Mouse (Mus musculus) ovary, postnatal 36 days (tissue): ENCODE data around the gene Aunip.
A peak's percentile ranks its signal among the peaks of the same experiment; 100 is the strongest.

ENCODE experiments used
- DNase-seq: peaks from one replicate; pipeline ENCODE4 v3.0.0; 2022; ENCODE audit warnings: low spot score, mixed read lengths

The Aunip gene

DNA sequence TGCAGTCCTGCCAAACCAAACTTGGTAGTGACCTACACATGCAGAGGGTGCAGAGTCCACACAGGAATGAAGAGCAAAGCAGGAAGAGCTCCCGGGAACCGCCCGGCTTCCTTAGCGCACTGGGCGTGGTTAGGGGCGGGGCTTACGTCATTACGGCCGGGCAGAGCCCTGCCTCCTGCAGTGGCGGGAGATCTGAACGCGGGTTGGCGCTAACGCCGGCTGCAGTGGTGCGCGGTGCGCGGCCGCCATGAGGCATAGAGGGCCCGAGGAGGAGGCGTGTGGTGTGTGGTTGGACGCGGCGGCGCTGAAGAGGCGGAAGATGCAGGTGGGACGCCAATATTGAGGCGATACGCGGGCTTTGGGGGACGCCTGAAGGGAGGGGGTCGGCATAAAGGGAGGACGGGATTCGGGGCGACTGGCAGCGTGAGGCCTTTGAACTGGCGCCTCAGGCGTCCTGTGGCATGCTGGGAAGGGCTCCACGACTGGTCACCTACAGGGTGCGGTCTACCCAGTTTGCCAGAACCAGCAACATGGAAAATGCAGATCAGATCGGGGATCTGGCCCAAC, at the start of gene Aunip:
Aunip (plus strand) TSS at position 155 of the 567 bp plus-strand sequence.
- DNase-seq: peak; percentile 90

DNA sequence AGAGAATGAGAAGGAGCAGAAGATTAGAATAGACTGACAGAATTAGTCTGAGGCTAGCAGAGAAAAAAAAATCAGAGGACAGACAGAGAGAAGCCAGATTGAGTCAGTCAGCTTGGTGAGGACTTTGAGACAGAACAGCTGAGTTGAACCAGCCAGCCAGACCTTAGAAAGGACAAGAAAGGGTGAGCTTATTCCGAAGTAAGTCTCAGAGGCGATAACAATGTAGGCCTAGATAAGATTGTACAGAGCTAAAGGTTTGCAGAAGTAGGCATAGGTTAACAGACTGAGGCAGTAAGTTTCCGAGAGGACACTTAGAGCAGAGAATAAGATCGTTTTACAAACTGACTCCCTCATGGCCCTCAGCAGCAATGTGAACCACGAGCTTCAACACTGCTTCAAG, 49.5 kb upstream of the Aunip start:
- DNase-seq: no peak

- no peak for DNase-seq
Observed at GRCm38 (mm10) chr4:134465789-134466188, 45.0 kb upstream of the Aunip start.

- DNase-seq: no peak
Observed at GRCm38 (mm10) chr4:134466381-134467262, 44.2 kb upstream of the Aunip start.

DNA sequence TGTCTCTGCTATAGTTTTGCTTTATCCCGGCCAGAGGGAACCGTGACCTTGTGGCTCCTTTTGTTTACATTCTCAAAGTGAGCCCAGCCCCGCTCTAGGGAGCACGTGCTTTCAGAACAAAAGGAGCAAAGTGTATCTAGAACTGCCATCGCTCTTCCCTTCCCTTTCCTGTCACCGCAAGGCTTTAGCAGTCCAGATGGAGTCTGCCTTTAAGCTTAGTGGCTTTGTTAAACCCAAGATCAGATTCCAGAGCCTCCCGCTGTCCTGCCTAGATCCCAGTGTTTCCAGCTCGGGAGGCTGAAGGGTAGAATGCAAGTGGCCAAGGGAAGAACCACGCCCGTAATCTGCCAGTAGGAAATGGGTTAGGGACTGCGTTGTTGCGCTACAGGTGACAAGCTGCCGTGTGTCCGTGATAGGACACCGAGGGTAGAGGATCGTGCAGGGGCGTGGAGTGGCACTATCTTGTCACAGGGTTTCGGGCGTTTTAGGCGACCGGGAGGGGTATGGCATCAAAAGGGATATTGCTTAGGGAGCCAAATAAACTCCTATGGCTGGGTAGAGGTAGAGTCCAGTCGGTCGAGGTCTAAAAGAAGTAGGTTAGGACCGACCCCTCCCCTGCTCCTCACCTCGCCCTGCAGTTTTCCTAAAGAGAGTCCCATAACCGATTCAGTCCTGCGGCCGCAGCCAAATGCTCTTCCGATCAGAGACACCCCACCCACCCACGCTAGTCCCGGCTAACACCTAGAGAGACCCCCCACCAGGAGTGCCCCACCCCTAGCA, 43.2 kb upstream of the Aunip start:
- DNase-seq: peak; percentile 42

DNA sequence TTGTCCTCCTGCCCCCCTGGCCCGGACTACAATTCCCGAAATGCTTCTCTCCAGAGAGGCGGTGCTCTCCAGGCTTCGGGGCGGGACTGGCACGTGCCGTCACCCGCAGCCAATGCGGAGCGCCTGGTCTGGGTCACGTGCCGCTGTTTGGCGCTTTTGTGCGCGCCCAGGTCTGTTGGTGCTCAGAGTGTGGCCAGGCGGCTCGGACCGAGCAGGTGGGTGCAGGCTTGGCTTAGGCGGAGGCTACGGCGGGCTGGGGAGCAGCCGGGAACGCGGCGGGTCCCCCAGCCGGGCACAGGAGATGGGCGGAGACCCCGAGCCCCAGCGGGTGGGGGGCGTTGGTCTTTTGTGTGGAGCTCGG, 42.6 kb upstream of the Aunip start, which contains the start of gene Stmn1:
Stmn1 (plus strand) TSS at position 106 of the 361 bp plus-strand sequence.
- DNase-seq: peak; percentile 95

DNA sequence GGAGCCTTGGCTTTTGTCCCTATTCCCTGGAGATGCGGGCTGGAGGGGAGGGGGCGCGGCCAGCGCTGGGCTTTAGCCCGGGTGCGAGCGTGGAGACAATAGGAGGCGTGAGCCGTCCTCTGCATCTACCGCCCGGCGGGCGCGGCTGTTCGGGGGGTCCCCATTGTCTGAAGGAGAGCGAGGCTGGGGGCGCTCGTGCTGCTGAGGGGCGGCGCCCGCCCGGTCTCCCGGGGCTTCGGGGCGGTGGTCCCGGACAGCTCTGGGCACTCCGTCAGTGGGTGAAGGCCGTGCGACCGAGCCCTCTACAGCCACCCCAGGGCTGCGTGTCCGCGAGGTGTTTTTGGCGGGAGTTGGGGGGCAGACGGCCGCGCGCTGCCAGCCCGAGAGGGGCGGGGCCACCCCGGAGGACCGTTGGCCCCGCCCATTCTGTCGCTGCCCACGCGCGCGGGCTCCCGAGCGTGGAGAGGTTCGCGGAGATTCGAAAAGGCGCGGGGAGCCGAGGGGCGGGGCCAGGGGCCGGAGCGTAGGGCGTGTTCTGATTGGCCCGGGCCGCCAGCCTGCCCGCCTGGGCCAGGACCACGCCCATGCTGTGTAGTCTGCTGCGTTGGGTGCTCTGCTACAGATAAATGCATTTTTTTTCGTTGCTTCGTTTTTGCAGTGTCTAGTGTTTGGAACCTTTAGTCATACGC, 42.1 kb upstream of the Aunip start:
- peak; percentile 95 for DNase-seq

- DNase-seq: no peak
Observed at GRCm38 (mm10) chr4:134469341-134469796, 41.4 kb upstream of the Aunip start.

GRCm38 (mm10) chr4:134469985-134470384, 40.8 kb upstream of the Aunip start:
- DNase-seq: no peak

DNA sequence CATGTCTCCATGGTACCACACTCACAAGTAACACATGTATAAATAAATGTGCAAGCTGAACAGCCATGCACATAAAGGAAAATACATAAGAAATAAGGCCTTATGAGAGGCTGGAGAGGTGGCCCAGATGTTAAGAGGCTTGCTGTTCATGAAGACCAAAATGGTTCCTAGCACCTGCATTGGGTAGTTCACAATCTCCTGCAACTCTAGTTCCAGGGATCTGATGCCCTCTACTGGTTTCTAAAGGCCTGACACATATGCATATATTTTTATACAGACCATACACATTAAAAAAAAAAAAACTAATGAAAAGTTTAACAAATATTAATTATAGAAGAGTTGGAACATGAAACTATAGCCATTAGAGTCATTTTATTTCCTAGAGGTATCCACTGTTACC, 39.3 kb upstream of the Aunip start:
- no peak for DNase-seq

GRCm38 (mm10) chr4:134473764-134474163, 37.0 kb upstream of the Aunip start:
- no peak for DNase-seq

GRCm38 (mm10) chr4:134474240-134474639, 36.6 kb upstream of the Aunip start:
- DNase-seq: no peak

GRCm38 (mm10) chr4:134476899-134477298, 33.9 kb upstream of the Aunip start:
- no peak for DNase-seq

GRCm38 (mm10) chr4:134478031-134478430, 32.8 kb upstream of the Aunip start:
- DNase-seq: peak; percentile 89

GRCm38 (mm10) chr4:134479839-134480238, 31.0 kb upstream of the Aunip start:
- no peak for DNase-seq

DNA sequence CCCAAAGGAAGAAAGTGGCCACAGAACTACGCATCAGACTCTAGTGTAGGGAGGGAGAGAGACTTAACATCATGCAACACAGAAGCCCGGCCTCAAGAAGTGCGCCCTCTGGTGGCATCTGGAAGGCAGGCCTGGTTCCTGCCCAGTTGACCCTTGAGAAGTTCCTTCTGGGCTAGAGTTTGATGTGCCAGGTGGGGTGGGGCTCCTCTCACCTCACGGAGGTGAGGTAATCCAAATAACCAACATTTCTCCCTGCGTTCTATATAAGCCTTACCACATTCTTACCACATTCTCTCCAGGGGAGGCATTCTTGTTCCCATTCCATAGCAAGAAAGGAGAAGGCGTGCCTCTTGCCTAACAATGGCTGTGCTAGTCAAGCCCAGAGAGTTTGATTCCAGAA, 29.9 kb upstream of the Aunip start:
- peak; percentile 74 for DNase-seq

DNA sequence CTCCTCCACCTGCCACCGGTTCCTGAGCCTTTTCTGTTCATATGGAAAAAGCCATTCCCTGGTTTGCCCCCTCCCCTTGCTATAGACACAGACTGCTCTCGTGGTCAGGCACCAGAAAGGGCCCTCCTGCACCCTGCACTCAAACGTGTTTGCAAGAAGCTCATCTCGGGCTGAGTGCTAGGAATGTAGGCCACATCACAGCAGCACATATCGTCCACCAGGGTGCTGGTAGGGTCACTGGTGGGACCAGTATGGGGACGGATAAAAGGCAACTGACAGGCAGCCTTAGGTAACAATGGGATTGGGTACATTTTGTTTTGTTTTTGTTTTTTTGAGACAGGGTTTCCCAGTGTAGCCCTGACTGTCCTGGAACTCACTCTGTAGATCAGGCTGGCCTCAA, 29.5 kb upstream of the Aunip start:
- DNase-seq: no peak

- DNase-seq: no peak
Observed at GRCm38 (mm10) chr4:134482442-134482841, 28.4 kb upstream of the Aunip start.

DNA sequence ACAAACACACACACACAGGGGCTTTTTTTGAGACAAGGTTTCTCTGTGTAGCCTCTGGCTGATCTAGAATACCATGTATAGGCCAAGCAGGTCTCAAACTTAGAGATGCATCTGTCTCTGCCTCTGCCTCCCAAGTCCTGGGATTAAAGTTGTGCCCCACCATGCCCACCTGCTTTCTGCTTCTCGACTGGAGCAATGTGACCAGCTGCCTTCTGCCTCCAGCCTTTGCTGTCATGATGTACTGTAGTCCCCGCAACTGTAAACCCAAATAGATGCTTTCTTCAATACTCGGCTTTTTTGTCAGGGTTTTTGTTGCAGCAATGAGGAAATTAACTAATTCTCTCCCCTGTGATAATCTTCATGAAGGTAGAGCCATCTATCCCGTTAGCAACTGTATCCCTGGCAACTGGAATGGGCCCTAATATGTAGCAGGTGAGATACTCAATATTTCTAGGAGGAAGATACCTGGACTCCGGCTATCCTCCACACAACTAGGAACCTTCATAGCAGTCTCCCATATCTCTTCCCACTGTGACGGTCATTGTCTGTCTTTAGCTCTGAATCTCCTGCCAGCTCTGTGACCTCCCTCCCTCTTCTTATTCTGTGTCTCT, 27.6 kb upstream of the Aunip start:
- no peak for DNase-seq

- DNase-seq: no peak
Observed at GRCm38 (mm10) chr4:134483696-134484095, 27.1 kb upstream of the Aunip start.

- no peak for DNase-seq
Observed at GRCm38 (mm10) chr4:134484231-134484630, 26.6 kb upstream of the Aunip start.
